Mouse (Mus musculus) kidney, embryonic 14.5 days (tissue): ENCODE measurements at regions not wholly inside any gene's neighbourhood (a gene's known extent, or its start where the extent isn't known, plus 50 kb on each side); places are given as distances from the start of the nearest gene placed in this dataset.

Experiments
- ATAC-seq: fragments of 200-750 bp; cut with Nextera tagmentation; 2 replicates; pipeline ENCODE4 v1.8.0; 2017; ENCODE audit warnings: moderate number of reproducible peaks, mild to moderate bottlenecking, moderate TSS enrichment, moderate library complexity; ENCODE audit not compliant: low FRiP score, low TSS enrichment
- H3K27ac ChIP-seq: fragments of 300-500 bp; sonication (generic); 2 replicates; pipeline ENCODE4 v1.5.1; 2014; ENCODE audit warnings: low read depth, mild to moderate bottlenecking, low read length, moderate library complexity, mixed read lengths
- H3K27me3 ChIP-seq: fragments of 300-500 bp; sonication (generic); 2 replicates; pipeline ENCODE4 v1.6.1; 2014; ENCODE audit warnings: mild to moderate bottlenecking, low read length; ENCODE audit not compliant: control insufficient read depth, insufficient read depth
- H3K36me3 ChIP-seq: fragments of 300-500 bp; sonication (generic); 2 replicates; pipeline ENCODE4 v1.6.1; 2014; ENCODE audit warnings: low read length, mixed read lengths; ENCODE audit not compliant: control insufficient read depth, insufficient read depth
- H3K4me1 ChIP-seq: fragments of 300-500 bp; sonication (generic); 2 replicates; pipeline ENCODE4 v1.6.1; 2014; ENCODE audit warnings: low read length, mixed read lengths; ENCODE audit not compliant: control insufficient read depth, insufficient read depth
- H3K4me2 ChIP-seq: fragments of 300-500 bp; sonication (generic); replicated peaks from 2 replicates; pipeline ENCODE4 v1.6.1; 2014; ENCODE audit warnings: low read depth, mild to moderate bottlenecking, low read length
- H3K4me3 ChIP-seq: fragments of 300-500 bp; sonication (generic); 2 replicates; pipeline ENCODE4 v1.5.1; 2014; ENCODE audit warnings: mild to moderate bottlenecking, low read length
- H3K9ac ChIP-seq: fragments of 300-500 bp; sonication (generic); 2 replicates; pipeline ENCODE4 v1.6.1; 2014; ENCODE audit warnings: low read depth, mild to moderate bottlenecking, low read length, moderate library complexity
- H3K9me3 ChIP-seq: fragments of 300-500 bp; sonication (generic); 2 replicates; pipeline ENCODE4 v1.6.1; 2016; ENCODE audit warnings: low read length; ENCODE audit not compliant: control insufficient read depth
- whole genome bisulfite sequencing: fragments of 180-500 bp; shearing (Covaris S2); extraction: QIAGEN DNeasy Blood & Tissue Kit; methylation state at CpG from one replicate; pipeline ENCODE4 v1.1.7; 2014; 5-methylcytosine and 5-hydroxymethylcytosine counted together

DNA sequence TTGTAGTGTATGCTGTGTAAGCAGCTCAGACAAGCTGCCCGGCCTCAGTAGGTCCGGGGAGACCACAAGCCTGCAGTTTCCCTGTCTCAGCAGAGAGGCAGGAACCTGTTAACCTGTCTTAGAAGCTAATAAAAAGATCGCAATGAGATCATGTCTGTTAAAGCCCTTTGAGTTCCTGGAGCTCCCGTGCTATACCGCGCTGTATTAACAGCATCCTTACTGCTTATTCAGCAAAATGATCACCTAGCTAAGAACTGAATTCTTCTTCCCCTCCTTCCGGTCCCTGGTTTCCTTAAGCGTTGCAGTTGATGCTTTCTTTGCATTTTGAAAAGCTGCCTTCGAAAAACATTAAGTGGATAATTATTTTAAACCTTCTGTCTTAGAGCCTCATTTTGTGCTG, 1230.4 kb upstream of the A1bg start:
- no peaks in the 10 kb centered on the region for H3K27me3 ChIP-seq
- no peak overlapping the region for H3K4me3 ChIP-seq
- H3K27ac ChIP-seq = no peak overlapping the region
- no peaks in the 10 kb centered on the region for H3K36me3 ChIP-seq
- ATAC-seq = no peak
- H3K9me3 ChIP-seq = no peaks in the 10 kb centered on the region
- H3K9ac ChIP-seq = no peak overlapping the region
- WGBS = 56% methylated on average over 9 of the region's 9 CpGs
- H3K4me1 ChIP-seq = no peaks in the 10 kb centered on the region; the same call in 1 of the 2 replicates
- no peak overlapping the region for H3K4me2 ChIP-seq

DNA sequence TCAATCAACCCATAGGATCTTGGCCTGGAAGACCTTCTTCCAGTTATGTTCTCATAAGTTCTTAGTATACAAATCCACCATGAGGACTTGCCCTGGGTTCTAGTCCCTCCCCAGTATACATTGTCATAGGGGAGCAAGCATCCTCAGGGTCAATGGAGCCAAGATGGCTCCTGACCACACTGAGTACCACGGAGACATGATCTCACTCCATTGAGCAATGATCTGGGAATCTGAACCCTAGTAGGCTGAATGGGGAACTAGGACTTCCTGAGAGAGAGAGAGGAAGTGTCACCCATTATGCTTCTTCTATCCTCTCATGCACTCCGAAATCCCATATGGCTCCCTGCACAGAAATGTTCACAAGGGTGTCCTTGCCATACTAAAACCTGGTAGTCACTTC, 1229.3 kb upstream of the A1bg start:
- 94% methylated on average over 2 of the region's 2 CpGs for WGBS
- Histone ChIP-seq H3K4me1 (no peaks in the 10 kb centered on the region), H3K36me3 (no peaks in the 10 kb centered on the region), H3K4me2 (no peak overlapping the region), H3K9me3 (no peaks in the 10 kb centered on the region), H3K9ac (no peak overlapping the region), H3K27ac (no peak overlapping the region), H3K27me3 (no peaks in the 10 kb centered on the region), H3K4me3 (no peak overlapping the region)
- ATAC-seq = no peak

DNA sequence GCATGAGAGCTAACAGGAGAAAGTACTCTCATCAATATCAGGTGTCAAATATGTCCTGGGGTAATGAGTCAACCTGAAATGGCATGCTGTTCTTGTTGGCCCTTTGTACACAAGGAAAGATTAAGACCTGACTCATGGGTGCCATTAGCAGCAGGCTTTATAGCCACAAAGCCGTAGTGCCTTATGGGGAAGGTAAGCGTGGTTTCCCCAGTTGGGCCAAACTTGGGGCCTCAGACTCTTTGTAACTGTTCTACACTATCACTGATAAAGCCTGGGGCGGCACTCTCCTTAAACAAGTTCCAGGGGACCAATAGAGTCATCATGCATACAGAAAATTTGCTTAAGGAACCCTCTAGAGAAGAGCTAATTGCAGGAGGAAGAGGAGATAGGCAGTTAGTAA, 1228.9 kb upstream of the A1bg start:
- H3K9me3 ChIP-seq = no peaks in the 10 kb centered on the region
- no peaks in the 10 kb centered on the region for H3K27me3 ChIP-seq
- ATAC-seq = no peak
- H3K4me3 ChIP-seq = no peak overlapping the region
- no peak overlapping the region for H3K27ac ChIP-seq
- H3K4me2 ChIP-seq = no peak overlapping the region
- H3K4me1 ChIP-seq = no peaks in the 10 kb centered on the region
- H3K9ac ChIP-seq = no peak overlapping the region
- WGBS = 96% methylated on average over 3 of the region's 3 CpGs
- H3K36me3 ChIP-seq = no peaks in the 10 kb centered on the region

DNA sequence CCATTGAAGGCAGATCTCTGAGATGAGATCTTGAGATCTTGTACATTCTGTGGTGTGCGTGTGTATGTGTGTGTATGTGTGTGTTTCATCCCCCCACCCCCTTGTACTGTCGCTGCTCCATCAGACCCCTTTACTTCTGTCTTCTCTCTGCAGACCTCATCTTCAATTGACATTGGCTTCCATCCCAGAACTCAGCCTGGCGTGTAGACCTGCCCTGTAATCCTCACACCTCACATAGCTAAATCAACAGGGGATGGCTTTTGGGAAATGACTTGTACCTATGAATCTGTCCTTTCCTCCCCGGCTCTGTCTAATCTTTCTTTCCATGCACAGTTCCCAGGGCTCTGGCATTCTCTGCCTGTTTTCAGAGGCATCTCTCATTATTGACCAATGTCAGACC, 1227.5 kb upstream of the A1bg start:
- Histone ChIP-seq H3K4me2 (no peak overlapping the region), H3K9me3 (no peaks in the 10 kb centered on the region), H3K27me3 (no peaks in the 10 kb centered on the region), H3K27ac (no peak overlapping the region), H3K4me1 (no peaks in the 10 kb centered on the region), H3K36me3 (no peaks in the 10 kb centered on the region), H3K9ac (no peak overlapping the region), H3K4me3 (no peak overlapping the region)
- ATAC-seq = no peak
- 77% methylated on average over 4 of the region's 4 CpGs for WGBS

DNA sequence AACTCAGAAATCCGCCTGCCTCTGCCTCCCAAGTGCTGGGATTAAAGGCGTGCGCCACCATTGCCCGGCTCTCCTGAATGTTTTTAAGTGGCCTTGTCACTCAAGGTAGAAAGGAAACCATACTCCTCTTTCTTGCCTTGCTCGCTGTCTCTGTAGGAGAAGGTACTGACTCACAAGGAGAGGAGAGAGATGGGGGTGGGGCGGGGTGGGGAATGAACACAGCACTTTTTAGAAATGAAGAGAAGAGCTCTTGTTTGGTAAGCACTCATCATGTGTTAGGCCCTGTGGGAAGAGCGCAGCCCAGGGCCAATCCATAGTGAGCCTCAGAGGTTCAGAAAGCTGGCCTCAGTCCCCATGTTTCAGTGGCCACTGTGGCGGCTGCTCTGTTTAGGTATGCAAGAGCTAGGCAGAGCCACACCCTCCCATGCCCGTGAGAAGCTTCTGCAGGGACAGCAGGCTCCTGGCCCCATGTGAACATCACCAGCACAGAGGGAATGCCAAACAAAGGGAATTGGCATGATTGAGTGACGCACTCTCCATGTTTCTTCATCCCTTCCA, 1225.9 kb upstream of the A1bg start:
- no peaks in the 10 kb centered on the region for H3K27me3 ChIP-seq
- no peaks in the 10 kb centered on the region for H3K4me1 ChIP-seq
- no peak overlapping the region for H3K27ac ChIP-seq
- 92% methylated on average over 10 of the region's 10 CpGs for WGBS
- H3K4me2 ChIP-seq = no peak overlapping the region
- no peaks in the 10 kb centered on the region for H3K9me3 ChIP-seq
- no peak for ATAC-seq
- no peak overlapping the region for H3K4me3 ChIP-seq
- H3K9ac ChIP-seq = no peak overlapping the region
- H3K36me3 ChIP-seq = no peaks in the 10 kb centered on the region

DNA sequence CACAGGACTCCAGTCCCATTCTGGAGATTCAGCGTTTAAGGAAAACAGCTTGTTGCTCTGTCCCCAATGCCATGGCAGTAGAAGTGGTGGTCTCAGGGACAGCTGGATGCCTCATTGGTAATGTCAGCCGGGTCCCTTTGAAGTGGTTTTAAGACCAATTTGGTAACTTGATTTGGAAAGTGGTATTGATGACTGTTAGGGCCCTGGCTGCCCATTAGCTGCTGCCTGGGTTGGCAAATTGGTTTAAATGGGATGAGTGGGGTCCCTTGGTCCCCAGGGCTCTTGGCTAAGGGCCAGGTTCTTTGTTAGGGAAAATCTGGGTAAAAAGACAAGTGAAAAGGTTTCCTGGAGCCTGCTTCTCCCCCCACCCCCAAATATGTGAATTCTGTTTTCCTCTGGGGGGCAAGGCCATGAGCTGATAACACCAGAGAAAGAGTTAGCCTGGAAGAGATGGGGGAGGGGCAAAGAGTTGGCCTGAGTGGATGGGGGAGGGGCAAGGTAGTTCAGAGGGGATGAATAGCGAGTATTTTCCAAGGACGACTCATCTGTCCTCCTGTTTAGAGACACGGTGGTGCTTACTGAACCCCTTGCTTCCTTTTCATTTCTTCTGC, 1224.6 kb upstream of the A1bg start:
- no peaks in the 10 kb centered on the region for H3K9me3 ChIP-seq
- WGBS = 24% methylated on average over 5 of the region's 5 CpGs
- H3K4me1 ChIP-seq = no peaks in the 10 kb centered on the region

DNA sequence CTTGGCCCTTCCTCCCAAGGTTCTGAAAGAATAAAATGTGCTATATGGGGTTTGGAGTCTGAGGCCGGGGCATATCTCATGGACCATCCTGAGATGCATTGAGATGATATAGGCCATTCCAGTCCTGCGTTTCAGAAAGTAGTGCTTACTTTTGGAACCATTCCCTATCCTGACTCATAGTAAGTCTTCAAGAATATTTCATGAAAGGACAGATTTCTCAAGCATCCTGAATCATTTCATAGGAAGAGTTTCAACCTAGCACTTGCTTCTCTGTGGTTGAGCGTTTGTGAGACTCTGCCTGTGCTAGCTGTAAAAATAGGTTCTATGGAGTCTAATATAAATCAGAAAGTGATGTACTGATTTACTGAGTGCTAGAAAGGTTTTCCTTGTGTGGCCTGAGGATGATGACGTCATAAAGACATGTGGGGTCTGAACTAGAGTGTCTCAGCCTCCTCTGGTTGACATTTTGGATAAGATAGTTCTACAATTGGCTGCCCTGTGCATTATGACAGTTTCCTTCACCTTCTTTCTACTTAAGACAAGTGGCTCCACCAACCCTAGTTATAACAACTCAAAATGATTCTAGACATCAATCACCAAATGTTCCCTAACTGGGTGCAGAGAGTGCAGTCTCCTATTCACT, 1223.0 kb upstream of the A1bg start:
- Histone ChIP-seq H3K4me2 (no peak overlapping the region), H3K27ac (no peak overlapping the region), H3K27me3 (no peaks in the 10 kb centered on the region), H3K36me3 (no peaks in the 10 kb centered on the region), H3K4me3 (no peak overlapping the region), H3K4me1 (no peaks in the 10 kb centered on the region), H3K9me3 (no peaks in the 10 kb centered on the region), H3K9ac (no peak overlapping the region)
- 87% methylated on average over 4 of the region's 4 CpGs for WGBS
- no peak for ATAC-seq

More for the DNA sequence above, 1224.6 kb upstream of the A1bg start:
- no peak overlapping the region for H3K9ac ChIP-seq
- H3K36me3 ChIP-seq = no peaks in the 10 kb centered on the region
- H3K4me2 ChIP-seq = no peak overlapping the region
- no peak for ATAC-seq
- H3K4me3 ChIP-seq = no peak overlapping the region
- H3K27me3 ChIP-seq = no peaks in the 10 kb centered on the region
- no peak overlapping the region for H3K27ac ChIP-seq

DNA sequence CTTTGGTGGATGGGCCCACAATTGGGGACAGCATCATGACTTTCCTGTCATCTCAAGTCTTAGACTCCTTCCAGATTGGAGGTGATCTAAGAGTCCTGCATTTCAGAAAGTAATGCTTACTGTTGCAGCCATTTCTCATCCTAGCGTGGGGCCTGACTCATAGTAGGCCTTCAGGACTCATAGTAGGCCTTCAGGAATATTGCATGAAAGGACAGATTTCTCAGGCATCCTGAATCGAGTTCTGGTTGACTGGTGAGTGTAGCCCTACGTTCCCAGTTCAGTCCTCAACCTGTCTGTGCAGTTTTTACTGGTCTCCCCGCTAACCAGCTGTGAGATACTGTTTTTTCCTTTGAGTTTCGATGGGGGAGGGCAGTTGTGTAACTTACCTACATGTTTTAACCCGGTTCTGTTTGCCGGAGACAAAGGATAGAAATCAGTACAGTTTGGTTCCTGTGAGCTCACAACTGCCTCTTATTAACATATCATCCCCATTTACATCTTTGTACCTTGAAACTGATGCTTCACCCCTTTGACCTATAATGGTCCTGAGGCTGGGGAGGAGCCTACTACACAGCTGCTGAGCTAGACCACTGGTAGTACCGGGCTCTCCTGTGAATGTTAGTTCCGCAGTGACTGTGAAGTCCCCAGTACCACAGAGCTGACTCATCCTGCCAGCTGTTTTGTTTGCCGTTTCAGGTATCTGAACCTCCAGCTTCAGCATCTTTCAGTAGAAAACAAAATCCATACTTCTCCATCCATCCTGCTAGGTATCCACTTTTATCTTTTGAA, 1222.2 kb upstream of the A1bg start:
- Histone ChIP-seq H3K36me3 (no peaks in the 10 kb centered on the region), H3K9me3 (no peaks in the 10 kb centered on the region), H3K27me3 (no peaks in the 10 kb centered on the region), H3K4me2 (no peak overlapping the region), H3K9ac (no peak overlapping the region), H3K4me3 (no peak overlapping the region), H3K4me1 (no peaks in the 10 kb centered on the region), H3K27ac (no peak overlapping the region)
- ATAC-seq = no peak
- 91% methylated on average over 10 of the region's 10 CpGs for WGBS

DNA sequence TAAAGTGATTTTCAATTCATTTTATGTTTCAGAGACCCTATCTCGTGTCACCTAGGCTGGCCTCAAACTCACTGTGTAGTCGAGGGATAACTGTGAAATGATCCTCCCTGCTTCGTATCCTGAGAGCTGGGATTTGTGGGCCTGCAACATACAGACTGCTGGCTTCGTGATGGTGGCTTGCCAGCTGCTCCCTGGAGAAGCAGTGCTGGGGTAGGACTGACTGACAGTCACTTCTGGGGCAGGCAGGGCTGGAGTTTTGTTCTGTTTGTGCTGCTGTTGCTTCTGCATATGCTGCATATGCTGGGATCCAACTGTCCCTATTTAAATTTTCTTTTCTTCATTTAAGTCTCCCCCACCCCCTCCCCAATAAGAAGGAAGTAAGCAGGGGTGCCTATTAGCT, 1217.0 kb upstream of the A1bg start:
- Histone ChIP-seq H3K4me3 (no peak overlapping the region), H3K4me1 (0 out of 2 replicates have a peak, but pooled peaks cover 5% of the 10 kb centered on the region), H3K27ac (no peak overlapping the region), H3K9me3 (no peaks in the 10 kb centered on the region), H3K36me3 (no peaks in the 10 kb centered on the region), H3K27me3 (no peaks in the 10 kb centered on the region), H3K4me2 (no peak overlapping the region), H3K9ac (no peak overlapping the region)
- WGBS = 59% methylated on average over 4 of the region's 4 CpGs
- no peak for ATAC-seq
